In genomic region chr10:95318392-95318708, GRCm38 (mm10) we compare ENCODE assay signal across 13 mouse cellular contexts. TPM values are rescaled to one million over a fixed set of nuclear protein-coding genes. Genes with fewer than 3 reads are reported as not detected.
DNase-seq lines count a peak whose midpoint lies in the region; ATAC-seq and TF ChIP-seq lines count a peak whose summit lies in the region.
"Had no signal": no experiment of that assay in that cellular context is flagged by ENCODE, and none has a peak within 500 bp of the region (broad histone marks: within the 10 kb centered on the region; RNA-seq: fewer than 3 reads in every experiment).

No protein-coding gene starts in this region.

- peak; percentile 87; the same call in 1 of the 2 replicates for TF ChIP-seq EP300 in heart, adult 2 months (IDR thresholded peaks at IDR 0.05; ENCODE audit: insufficient read depth, low read depth, low read length)
- TF ChIP-seq EP300 in lung, postnatal 0 days (IDR thresholded peaks at IDR 0.05) = no peak

- peaks cover 23% of the 10 kb centered on the region for H3K4me1 ChIP-seq in heart, adult 2 months (ENCODE audit: control insufficient read depth, insufficient read depth, low read length)
- H3K4me1 ChIP-seq in lung, postnatal 0 days (ENCODE audit: insufficient read depth, low read depth, low read length) = peaks cover 20% of the 10 kb centered on the region
- peaks cover 14% of the 10 kb centered on the region for H3K4me1 ChIP-seq in hindbrain, embryonic 12.5 days

- WGBS in heart, adult 2 months = 29% methylated on average over 7 of the region's 7 CpGs
- 64% methylated on average over 7 of the region's 7 CpGs for WGBS in lung, postnatal 0 days
- 89% methylated on average over 7 of the region's 7 CpGs for WGBS in hindbrain, embryonic 12.5 days

- H3K36me3 ChIP-seq in heart, adult 2 months (ENCODE audit: control insufficient read depth, insufficient read depth, low read length) = no peaks in the 10 kb centered on the region; the same call in 1 of the 2 replicates
- no peaks in the 10 kb centered on the region for H3K36me3 ChIP-seq in lung, postnatal 0 days (ENCODE audit: insufficient read depth, low read length)
- H3K36me3 ChIP-seq in hindbrain, embryonic 12.5 days = no peaks in the 10 kb centered on the region
- H3K36me3 ChIP-seq: embryonic facial prominence, embryonic 12.5 days; limb, embryonic 13.5 days; lung, embryonic 15.5 days had no signal

- no peaks in the 10 kb centered on the region for H3K9me3 ChIP-seq in lung, postnatal 0 days (ENCODE audit: low read length)
- H3K9me3 ChIP-seq in hindbrain, embryonic 12.5 days (replicated peaks) = no peaks in the 10 kb centered on the region
- H3K9me3 ChIP-seq: embryonic facial prominence, embryonic 12.5 days; limb, embryonic 13.5 days; lung, embryonic 15.5 days had no signal

- H3K9ac ChIP-seq in heart, adult 2 months (ENCODE audit: low read depth, low read length) = peak overlapping the region; percentile 36
- H3K9ac ChIP-seq in lung, postnatal 0 days (replicated peaks; ENCODE audit: low read depth) = no peak overlapping the region
- no peak overlapping the region for H3K9ac ChIP-seq in hindbrain, embryonic 12.5 days
- H3K9ac ChIP-seq: embryonic facial prominence, embryonic 12.5 days; limb, embryonic 13.5 days; lung, embryonic 15.5 days had no signal

- H3K79me2 ChIP-seq in heart, adult 2 months (replicated peaks; ENCODE audit: control insufficient read depth, insufficient read depth, low read length) = no peaks in the 10 kb centered on the region

- TF ChIP-seq POLR2A in heart, adult 2 months (IDR thresholded peaks at IDR 0.05; ENCODE audit: insufficient read depth, low read depth, low read length) = peak; percentile 14; the same call in 1 of the 2 replicates

- peak overlapping the region; percentile 34 for H3K4me3 ChIP-seq in heart, adult 2 months
- no peak overlapping the region for H3K4me3 ChIP-seq in lung, postnatal 0 days (ENCODE audit: low read depth, low read length)
- H3K4me3 ChIP-seq in hindbrain, embryonic 12.5 days = no peak overlapping the region
- H3K4me3 ChIP-seq: embryonic facial prominence, embryonic 12.5 days; limb, embryonic 13.5 days; lung, embryonic 15.5 days had no signal

- ATAC-seq in lung, postnatal 0 days = no peak
- no peak for ATAC-seq in hindbrain, embryonic 12.5 days (ENCODE audit: low FRiP score)
- ATAC-seq: forebrain, embryonic 14.5 days had no signal

- H3K27me3 ChIP-seq in heart, adult 2 months (ENCODE audit: control insufficient read depth, insufficient read depth, low read length) = no peaks in the 10 kb centered on the region
- H3K27me3 ChIP-seq in lung, postnatal 0 days (replicated peaks; ENCODE audit: insufficient read depth, low read length) = no peaks in the 10 kb centered on the region
- H3K27me3 ChIP-seq in hindbrain, embryonic 12.5 days = no peaks in the 10 kb centered on the region; the same call in 1 of the 2 replicates
- H3K27me3 ChIP-seq: embryonic facial prominence, embryonic 12.5 days; lung, embryonic 15.5 days had no signal

- H3K4me2 ChIP-seq in lung, postnatal 0 days (replicated peaks; ENCODE audit: low read depth, low read length) = no peak overlapping the region
- no peak overlapping the region for H3K4me2 ChIP-seq in hindbrain, embryonic 12.5 days (replicated peaks)
- H3K4me2 ChIP-seq: embryonic facial prominence, embryonic 12.5 days; limb, embryonic 13.5 days; lung, embryonic 15.5 days had no signal

- peak overlapping the region; percentile 95 for H3K27ac ChIP-seq in heart, adult 2 months
- H3K27ac ChIP-seq in lung, postnatal 0 days (ENCODE audit: low read length) = 0 out of 2 replicates have a peak overlapping the region, but pooled peaks have one; percentile 44
- no peak overlapping the region for H3K27ac ChIP-seq in hindbrain, embryonic 12.5 days
- H3K27ac ChIP-seq: embryonic facial prominence, embryonic 12.5 days; limb, embryonic 13.5 days had no signal

- intact Hi-C loops in heart, adult 2 months (cut with DNase I) = loop anchor here (1.0 to 5.0 kb wide), 4 partner anchors 53 to 216 kb away; no protein-coding TSS in a partner anchor

- no peak for DNase-seq in heart, adult 2 months
- no peak for DNase-seq in heart, adult 11 months
- no peak for DNase-seq in lung, postnatal 0 days (ENCODE audit: low spot score)
- no peak for DNase-seq in lung, postnatal 4 days
- DNase-seq in gastrocnemius, adult 8-10 months (ENCODE audit: low spot score in 2 of 2) = peak; percentile 45 to 64
- peak; percentile 58 for DNase-seq in testis, postnatal 10 days (ENCODE audit: low spot score)
- no peak for DNase-seq in frontal cortex, postnatal 36 days (ENCODE audit: low spot score in 2 of 2)
- DNase-seq: cerebellum, adult 18-20 months had no signal

- no peak for TF ChIP-seq CTCF in heart, adult 2 months (IDR thresholded peaks at IDR 0.05)
- TF ChIP-seq CTCF in lung, postnatal 0 days (IDR thresholded peaks at IDR 0.05) = no peak

RNA-seq across cellular contexts. Expression of gene Cradd, which starts 5.6 kb away (rescaled TPM):
- total RNA-seq in heart, adult 2 months (2021) = 10 to 100 TPM in 1 of 2 experiments, 1 to 10 TPM in 1; 9.9 to 10.3 TPM
- polyA plus RNA-seq in heart, adult 2 months (2012; rRNA removed) = 15.1 and 15.7 TPM in 2 replicates
- polyA plus RNA-seq in lung, postnatal 0 days (2015; fragmentation: Nextera tagmentation; extraction: Ambion mirVana) = 11.9 and 15.4 TPM in 2 replicates
- total RNA-seq in gastrocnemius, adult 8-10 months (2022) = 10 to 100 TPM in 1 of 4 experiments, 1 to 10 TPM in 3; 6.7 to 18.0 (median 8.4) TPM
- polyA plus RNA-seq in hindbrain, embryonic 12.5 days (2016; fragmentation: Nextera tagmentation; extraction: Ambion mirVana) = 12.0 and 12.4 TPM in 2 replicates

Comparison
In these comparisons a context has a peak if more than half of its experiments do, and no peak if none do; other contexts are left out.
1. DNase-seq: peak in gastrocnemius, adult 8-10 months (2 of 2) and testis, postnatal 10 days (single experiment); none in heart, adult 2 months (0 of 2), heart, adult 11 months (single experiment), lung, postnatal 0 days (single experiment), lung, postnatal 4 days (0 of 2) and frontal cortex, postnatal 36 days (0 of 2).